Mouse (Mus musculus) lung, adult 18-20 months (tissue): ENCODE results near the gene Klf6.

Experiments
- DNase-seq, 2 experiments: peaks; one replicate each; pipeline ENCODE4 v3.0.0; 2022; ENCODE audit warnings: mixed read lengths in 2 of 2

The Klf6 gene

DNA sequence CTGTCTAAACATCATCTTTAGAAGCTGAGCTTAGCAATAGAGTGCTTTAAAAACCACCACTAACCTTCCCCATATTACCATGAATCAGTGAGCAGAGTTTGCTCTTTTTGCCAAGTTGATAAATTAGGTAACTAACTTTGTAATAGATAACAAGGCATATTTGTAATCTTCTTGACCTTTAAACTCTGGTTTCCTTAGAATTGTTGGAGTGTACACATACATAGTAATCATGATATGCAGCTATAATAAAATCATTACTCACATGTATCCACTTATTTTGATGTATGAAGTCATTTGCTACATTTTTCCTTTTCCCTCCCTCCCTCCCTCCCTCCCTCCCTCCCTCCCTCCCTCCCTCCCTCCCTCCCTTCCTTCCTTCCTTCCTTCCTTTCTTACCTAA, 56.1 kb downstream of the Klf6 start:
- no peak for DNase-seq

- no peak for DNase-seq
These were observed 58.7 kb downstream of the Klf6 start for GRCm38 (mm10) chr13:5919966-5920365.
